Mouse (Mus musculus) thymus, postnatal 14 days (tissue): ENCODE measurements around the gene Fbxo31.
A peak's percentile ranks its signal among the peaks of the same experiment; 100 is the strongest.

Experiments
- DNase-seq: peaks from one replicate; pipeline ENCODE4 v3.0.0; 2021

Fbxo31 gene

GRCm38 (mm10) chr8:121588750-121589149, 10.1 kb upstream of the Fbxo31 start:
- no peak for DNase-seq

GRCm38 (mm10) chr8:121585159-121585825, 6.7 kb upstream of the Fbxo31 start:
- DNase-seq: peak; percentile 100

GRCm38 (mm10) chr8:121584730-121585129, 6.1 kb upstream of the Fbxo31 start:
- DNase-seq: no peak

GRCm38 (mm10) chr8:121583653-121584052, 5.0 kb upstream of the Fbxo31 start:
- DNase-seq: no peak

GRCm38 (mm10) chr8:121580465-121580864, 1.9 kb upstream of the Fbxo31 start:
- DNase-seq: no peak

GRCm38 (mm10) chr8:121577751-121578675, 593 bp downstream of the Fbxo31 start:
- DNase-seq: no peak

- DNase-seq: no peak
Observed at GRCm38 (mm10) chr8:121575661-121576060, 2.9 kb downstream of the Fbxo31 start.

GRCm38 (mm10) chr8:121573275-121573674, 5.3 kb downstream of the Fbxo31 start:
- no peak for DNase-seq

GRCm38 (mm10) chr8:121572121-121572520, 6.5 kb downstream of the Fbxo31 start:
- no peak for DNase-seq

- DNase-seq: no peak
Observed at GRCm38 (mm10) chr8:121570801-121571200, 7.8 kb downstream of the Fbxo31 start.

GRCm38 (mm10) chr8:121570335-121570734, 8.3 kb downstream of the Fbxo31 start:
- no peak for DNase-seq

- no peak for DNase-seq
Observed at GRCm38 (mm10) chr8:121568321-121568720, 10.3 kb downstream of the Fbxo31 start.

GRCm38 (mm10) chr8:121563701-121564100, 14.9 kb downstream of the Fbxo31 start:
- no peak for DNase-seq

GRCm38 (mm10) chr8:121562941-121563351, 15.7 kb downstream of the Fbxo31 start:
- DNase-seq: no peak

- no peak for DNase-seq
Observed at GRCm38 (mm10) chr8:121561636-121562345, 16.8 kb downstream of the Fbxo31 start.

GRCm38 (mm10) chr8:121560432-121561100, 18.0 kb downstream of the Fbxo31 start:
- no peak for DNase-seq

GRCm38 (mm10) chr8:121559801-121560200, 18.8 kb downstream of the Fbxo31 start:
- DNase-seq: no peak

- DNase-seq: no peak
Observed at GRCm38 (mm10) chr8:121558538-121558937, 20.1 kb downstream of the Fbxo31 start.

GRCm38 (mm10) chr8:121557746-121558145, 20.9 kb downstream of the Fbxo31 start:
- DNase-seq: no peak

GRCm38 (mm10) chr8:121553831-121554475, 24.7 kb downstream of the Fbxo31 start:
- DNase-seq: no peak

GRCm38 (mm10) chr8:121552506-121552905, 26.1 kb downstream of the Fbxo31 start:
- no peak for DNase-seq
